Mouse (Mus musculus) forebrain, postnatal 0 days (tissue): ENCODE measurements at regions not wholly inside any gene's neighbourhood (a gene's known extent, or its start where the extent isn't known, plus 50 kb on each side); places are given as distances from the start of the nearest gene placed in this dataset.

Source experiments
- ATAC-seq: fragments of 200-750 bp; cut with Nextera tagmentation; 2 replicates; pipeline ENCODE4 v1.8.0; 2017; ENCODE audit warnings: mild to moderate bottlenecking, moderate library complexity
- DNase-seq: peaks from one replicate; pipeline ENCODE4 v3.0.0-alpha.2; 2015
- H3K27ac ChIP-seq: fragments of 300-500 bp; sonication (generic); 2 replicates; pipeline ENCODE4 v1.5.1; 2014; ENCODE audit warnings: low read depth, mild to moderate bottlenecking, antibody characterized with exemption, low read length, moderate library complexity, mixed read lengths
- H3K27me3 ChIP-seq: fragments of 300-500 bp; sonication (generic); 2 replicates; pipeline ENCODE4 v1.6.1; 2014; ENCODE audit warnings: mild to moderate bottlenecking, low read length, mixed read lengths; ENCODE audit not compliant: insufficient read depth
- H3K36me3 ChIP-seq: fragments of 300-500 bp; sonication (generic); 2 replicates; pipeline ENCODE4 v1.6.1; 2014; ENCODE audit warnings: mild to moderate bottlenecking, moderate library complexity; ENCODE audit not compliant: insufficient read depth
- H3K4me1 ChIP-seq: fragments of 300-500 bp; sonication (generic); 2 replicates; pipeline ENCODE4 v1.6.1; 2014; ENCODE audit warnings: antibody characterized with exemption; ENCODE audit not compliant: insufficient read depth
- H3K4me2 ChIP-seq: fragments of 300-500 bp; sonication (generic); 2 replicates; pipeline ENCODE4 v1.6.1; 2014; ENCODE audit warnings: low read depth, mild to moderate bottlenecking, moderate library complexity
- H3K4me3 ChIP-seq: fragments of 300-500 bp; sonication (generic); 2 replicates; pipeline ENCODE4 v1.5.1; 2014; ENCODE audit warnings: low read depth, low read length, mixed read lengths
- H3K9ac ChIP-seq: fragments of 300-500 bp; sonication (generic); 2 replicates; pipeline ENCODE4 v1.6.1; 2014; ENCODE audit warnings: mild to moderate bottlenecking
- H3K9me3 ChIP-seq: fragments of 300-500 bp; sonication (generic); 2 replicates; pipeline ENCODE4 v1.6.1; 2016; ENCODE audit warnings: low read length
- CTCF ChIP-seq: sonication (generic); IDR thresholded peaks from 2 replicates; pipeline ENCODE4 v1.5.1; 2016; ENCODE audit warnings: antibody characterized with exemption, control low read depth, low read depth
- WGBS: fragments of 180-500 bp; shearing (Covaris S2); extraction: QIAGEN DNeasy Blood & Tissue Kit; methylation state at CpG from one replicate; pipeline ENCODE4 v1.1.7; 2014; 5-methylcytosine and 5-hydroxymethylcytosine counted together

GRCm38 (mm10) chr1:111699030-111699732 is 165.5 kb downstream of the Dsel start:
- H3K4me1 ChIP-seq = no peaks in the 10 kb centered on the region
- no peak for TF ChIP-seq CTCF
- no peak for ATAC-seq
- H3K4me3 ChIP-seq = no peak overlapping the region
- H3K4me2 ChIP-seq = no peak overlapping the region
- H3K36me3 ChIP-seq = no peaks in the 10 kb centered on the region
- H3K27me3 ChIP-seq = no peaks in the 10 kb centered on the region
- no peak overlapping the region for H3K9ac ChIP-seq
- no peak overlapping the region for H3K27ac ChIP-seq
- H3K9me3 ChIP-seq = no peaks in the 10 kb centered on the region
- no peak for DNase-seq

GRCm38 (mm10) chr1:111660950-111661349 is 203.8 kb downstream of the Dsel start:
- no peak for DNase-seq
- Histone ChIP-seq H3K4me2 (no peak overlapping the region), H3K9me3 (no peaks in the 10 kb centered on the region), H3K9ac (no peak overlapping the region), H3K4me1 (no peaks in the 10 kb centered on the region), H3K27ac (no peak overlapping the region), H3K4me3 (no peak overlapping the region), H3K27me3 (no peaks in the 10 kb centered on the region), H3K36me3 (no peaks in the 10 kb centered on the region)
- no peak for TF ChIP-seq CTCF
- WGBS = 81% methylated on average over 1 of the region's 1 CpGs
- ATAC-seq = no peak

GRCm38 (mm10) chr1:111660099-111660670 is 204.5 kb downstream of the Dsel start:
- peak; percentile 65 for ATAC-seq
- TF ChIP-seq CTCF = peak; percentile 89
- H3K27ac ChIP-seq = no peak overlapping the region
- H3K9me3 ChIP-seq = no peaks in the 10 kb centered on the region
- no peak overlapping the region for H3K4me3 ChIP-seq
- H3K9ac ChIP-seq = no peak overlapping the region
- peak; percentile 81 for DNase-seq
- 6% methylated on average over 2 of the region's 2 CpGs for WGBS
- H3K4me2 ChIP-seq = no peak overlapping the region
- H3K36me3 ChIP-seq = no peaks in the 10 kb centered on the region
- no peaks in the 10 kb centered on the region for H3K27me3 ChIP-seq
- H3K4me1 ChIP-seq = no peaks in the 10 kb centered on the region

GRCm38 (mm10) chr1:111633860-111634460 is 230.8 kb downstream of the Dsel start:
- ATAC-seq (peak; percentile 90), DNase-seq (peak; percentile 74)
- Histone ChIP-seq H3K9me3 (no peaks in the 10 kb centered on the region), H3K27me3 (no peaks in the 10 kb centered on the region), H3K9ac (no peak overlapping the region), H3K27ac (no peak overlapping the region), H3K4me2 (no peak overlapping the region), H3K4me1 (no peaks in the 10 kb centered on the region), H3K4me3 (no peak overlapping the region), H3K36me3 (no peaks in the 10 kb centered on the region)
- 53% methylated on average over 3 of the region's 3 CpGs for WGBS
- TF ChIP-seq CTCF = peak; percentile 78
